Comparison of ENCODE assay signal across 8 mouse cellular contexts in genomic region chr11:100544832-100545745, GRCm38 (mm10). TPM values are rescaled to one million over a fixed set of nuclear protein-coding genes. Genes with fewer than 3 reads are reported as not detected.
DNase-seq lines count a peak whose midpoint lies in the region; ATAC-seq and TF ChIP-seq lines count a peak whose summit lies in the region.

Gene Ttc25 (plus strand): TSS chr11:100545607.

- no peaks in the 10 kb centered on the region for H3K9me3 ChIP-seq in G1E (replicated peaks)
- H3K9me3 ChIP-seq in hindbrain, embryonic 11.5 days (ENCODE audit: control insufficient read depth, low read length): no peaks in the 10 kb centered on the region

- H3K9ac ChIP-seq in hindbrain, embryonic 11.5 days (ENCODE audit: low read depth, low read length): peak within 1 kb of the TSS; percentile 44

- peak within 1 kb of the TSS; percentile 69 for H3K4me2 ChIP-seq in hindbrain, embryonic 11.5 days (replicated peaks; ENCODE audit: low read depth, low read length)

- no peak for TF ChIP-seq CTCF in G1E (IDR thresholded peaks at IDR 0.05; ENCODE audit: low read depth, low read length)

- no peaks in the 10 kb centered on the region for H3K36me3 ChIP-seq in G1E (replicated peaks)
- no peaks in the 10 kb centered on the region for H3K36me3 ChIP-seq in hindbrain, embryonic 11.5 days (ENCODE audit: control insufficient read depth, insufficient read depth, low read length)

- peak; percentile 96 for ATAC-seq in G1E (ENCODE audit: extremely low read depth, insufficient number of reproducible peaks, low FRiP score, poor library complexity, severe bottlenecking)
- peak; percentile 90 for ATAC-seq in hindbrain, embryonic 11.5 days (ENCODE audit: low FRiP score)

- 5% methylated on average over 27 of the region's 28 CpGs for WGBS in hindbrain, embryonic 11.5 days

- peaks cover 56% of the 10 kb centered on the region for H3K4me1 ChIP-seq in G1E (ENCODE audit: insufficient read depth, low read depth, low read length)
- 0 out of 2 replicates have a peak, but pooled peaks cover 3% of the 10 kb centered on the region for H3K4me1 ChIP-seq in hindbrain, embryonic 11.5 days (replicated peaks; ENCODE audit: control insufficient read depth, insufficient read depth, low read length)

- DNase-seq in G1E (ENCODE audit: low spot score): peak; percentile 94
- peak; percentile 81 for DNase-seq in c-Kit-positive CD71-positive TER-119-positive erythroid progenitor cells, embryonic 14.5 days (ENCODE audit: low spot score)
- peak; percentile 72 to 82 for DNase-seq in frontal cortex, adult 2 months (ENCODE audit: extremely low spot score in 1 of 2, low spot score in 1 of 2)
- peak; percentile 90 for DNase-seq in hindbrain, embryonic 11.5 days (ENCODE audit: low spot score)
- peak; percentile 65 to 73 for DNase-seq in layer of hippocampus, postnatal 10 days (ENCODE audit: low spot score in 2 of 2)
- DNase-seq in lung, postnatal 10 days: peak; percentile 95
- peak; percentile 89 for DNase-seq in ovary, postnatal 36 days (ENCODE audit: low spot score)
- peak; percentile 72 for DNase-seq in thymus, postnatal 25 days

- H3K4me3 ChIP-seq in G1E (ENCODE audit: low read depth, low read length): peak within 1 kb of the TSS; percentile 69
- H3K4me3 ChIP-seq in hindbrain, embryonic 11.5 days (ENCODE audit: low read depth, low read length): peak within 1 kb of the TSS; percentile 35

- peaks cover 16% of the 10 kb centered on the region for H3K27me3 ChIP-seq in G1E (ENCODE audit: insufficient read depth, low read length)
- H3K27me3 ChIP-seq in hindbrain, embryonic 11.5 days (ENCODE audit: control insufficient read depth, insufficient read depth, low read length): no peaks in the 10 kb centered on the region

- no peak within 1 kb of the TSS for H3K27ac ChIP-seq in hindbrain, embryonic 11.5 days (ENCODE audit: low read depth, low read length)

RNA-seq across cellular contexts. Expression of gene Ttc25, which starts in this region (rescaled TPM):
- total RNA-seq in G1E (2014; fragmentation: Nextera tagmentation): 0.49 TPM in 1 of 2 replicates, not detected in the other
- 0.17 and 0.60 TPM in 2 replicates for total RNA-seq in G1E (2017)
- polyA plus RNA-seq in G1E (2012): 0.09 and 0.21 TPM in 2 replicates
- polyA plus RNA-seq in frontal cortex, adult 2 months (2012; rRNA removed): 1.5 and 2.0 TPM in 2 replicates
- polyA plus RNA-seq in hindbrain, embryonic 11.5 days (2014; fragmentation: Nextera tagmentation; extraction: Ambion mirVana): 2.6 and 2.8 TPM in 2 replicates
- 1 to 10 TPM; 1.0 to 1.6 TPM for total RNA-seq in layer of hippocampus, postnatal 10 days (2021)

Comparison
In these comparisons a context has a peak if more than half of its experiments do, and no peak if none do; other contexts are left out.
1. Peak in DNase-seq, ATAC-seq and H3K4me3 ChIP-seq in G1E; RNA of the gene not detected or under 1 TPM.